Mouse (Mus musculus) myocyte (in vitro differentiated cells): ENCODE results near the gene Hist1h1e. TPM values are rescaled to one million over a fixed set of nuclear protein-coding genes. Genes with fewer than 3 reads are reported as not detected.
"Not testable (repeated sequence)": the region's sequence is repeated elsewhere in the genome, so short reads cannot be mapped to it uniquely, and the experiment has no call there.

Experiments
- H3K27me3 ChIP-seq: one replicate; pipeline ENCODE4 v1.6.1; 2011; ENCODE audit not compliant: control insufficient read depth, insufficient read depth, insufficient read length
- H3K36me3 ChIP-seq: one replicate; pipeline ENCODE4 v1.6.1; 2011; ENCODE audit not compliant: control insufficient read depth, insufficient read depth
- H3K4me2 ChIP-seq: one replicate; pipeline ENCODE4 v1.6.1; 2011; ENCODE audit warnings: low read depth, control low read depth
- H3K4me3 ChIP-seq: one replicate; pipeline ENCODE4 v1.5.1; 2011; ENCODE audit warnings: mild to moderate bottlenecking, control low read depth, moderate library complexity
- H3K79me2 ChIP-seq: one replicate; pipeline ENCODE4 v1.6.1; 2011; ENCODE audit not compliant: control insufficient read depth, insufficient read depth
- H3ac ChIP-seq: one replicate; pipeline ENCODE4 v1.6.1; 2011; ENCODE audit not compliant: control insufficient read depth, insufficient read length
- CEBPB ChIP-seq: IDR thresholded peaks from 2 replicates; pipeline ENCODE4 v1.6.1; 2011; ENCODE audit warnings: mild to moderate bottlenecking, moderate library complexity; ENCODE audit not compliant: poor library complexity, insufficient read depth, severe bottlenecking
- E2F4 ChIP-seq: IDR thresholded peaks from one replicate; pipeline ENCODE4 v1.6.1; 2011; ENCODE audit warnings: mild to moderate bottlenecking, control low read depth, moderate library complexity; ENCODE audit not compliant: insufficient read depth
- MAX ChIP-seq: IDR thresholded peaks from one replicate; pipeline ENCODE4 v1.6.1; 2011; ENCODE audit warnings: low read depth, mild to moderate bottlenecking, control low read depth
- MYOG ChIP-seq, 3 experiments: IDR thresholded peaks; one replicate each; pipeline ENCODE4 v1.6.1; 2011; ENCODE audit warnings: control low read depth in 2 of 3, low read depth in 2 of 3, mild to moderate bottlenecking in 2 of 3; ENCODE audit not compliant: insufficient read length in 2 of 3, control insufficient read depth in 1 of 3, insufficient read depth in 1 of 3
- POLR2A ChIP-seq: IDR thresholded peaks from one replicate; pipeline ENCODE4 v1.6.1; 2011; ENCODE audit warnings: low read depth, mild to moderate bottlenecking, control low read depth, moderate library complexity; ENCODE audit not compliant: insufficient read length
- POLR2AphosphoS2 ChIP-seq: IDR thresholded peaks from one replicate; pipeline ENCODE4 v1.6.1; 2011; ENCODE audit warnings: low read depth, control low read depth; ENCODE audit not compliant: insufficient read length
- REST ChIP-seq: IDR thresholded peaks from one replicate; pipeline ENCODE4 v1.6.1; 2011; ENCODE audit warnings: mild to moderate bottlenecking, control low read depth, moderate library complexity; ENCODE audit not compliant: insufficient read depth, insufficient read length
- SRF ChIP-seq: IDR thresholded peaks from one replicate; pipeline ENCODE4 v1.6.1; 2011; ENCODE audit warnings: low read depth; ENCODE audit not compliant: control insufficient read depth, insufficient read length
- TCF12 ChIP-seq: IDR thresholded peaks from one replicate; pipeline ENCODE4 v1.6.1; 2011; ENCODE audit warnings: mild to moderate bottlenecking, control low read depth; ENCODE audit not compliant: poor library complexity, insufficient read depth, severe bottlenecking
- TCF3 ChIP-seq: IDR thresholded peaks from one replicate; pipeline ENCODE4 v1.6.1; 2011; ENCODE audit warnings: low read depth, control low read depth; ENCODE audit not compliant: insufficient read length
- USF1 ChIP-seq: IDR thresholded peaks from one replicate; pipeline ENCODE4 v1.6.1; 2011; ENCODE audit warnings: low read depth, mild to moderate bottlenecking, control low read depth, moderate library complexity
- polyA plus RNA-seq: library from polyadenylated mRNA; unstranded; fragments of >200 nt; fragmentation: generic; extraction: Trizol; gene quantifications from one replicate; pipeline ENCODE4 v1.2.1, GENCODE M21; 2012; ENCODE audit warnings: missing spikeins

Hist1h1e gene
- polyA plus RNA-seq, 1 experiment, result 4.7 TPM

DNA sequence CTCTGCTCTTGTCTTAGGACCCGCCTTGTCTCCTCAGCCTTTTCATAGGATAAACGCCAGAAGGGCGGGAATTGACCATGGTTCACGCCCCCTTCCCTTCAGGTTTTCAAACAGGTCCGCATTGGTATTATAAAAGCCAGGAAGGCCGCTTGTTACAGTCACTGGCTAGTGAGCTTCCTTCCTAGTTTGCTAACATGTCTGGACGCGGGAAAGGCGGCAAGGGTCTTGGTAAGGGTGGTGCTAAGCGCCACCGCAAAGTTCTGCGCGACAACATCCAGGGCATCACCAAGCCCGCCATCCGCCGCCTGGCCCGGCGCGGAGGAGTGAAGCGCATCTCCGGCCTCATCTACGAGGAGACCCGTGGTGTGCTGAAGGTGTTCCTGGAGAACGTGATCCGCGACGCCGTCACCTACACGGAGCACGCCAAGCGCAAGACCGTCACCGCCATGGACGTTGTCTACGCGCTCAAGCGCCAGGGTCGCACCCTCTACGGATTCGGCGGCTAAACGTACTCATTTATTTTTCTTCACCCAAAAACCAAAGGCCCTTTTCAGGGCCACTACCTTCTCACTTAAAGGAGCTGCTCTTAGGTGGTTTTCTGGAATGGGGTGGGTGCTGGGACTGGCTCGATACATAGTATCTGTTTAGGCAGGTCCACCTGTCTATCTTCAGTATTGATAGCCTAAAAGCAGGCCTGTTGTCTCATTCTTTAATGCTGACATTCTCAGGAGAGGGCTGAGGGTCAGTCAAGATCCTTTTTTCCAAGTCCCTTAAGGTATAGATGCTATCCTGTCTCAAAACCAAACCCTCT, 40.7 kb downstream of the Hist1h1e start, which contains the start of gene Hist1h4d:
Gene Hist1h4d (plus strand): TSS at position 191 of the 811 bp plus-strand sequence.
- Histone ChIP-seq H3K36me3 (no peaks in the 10 kb centered on the region), H3K27me3 (no peaks in the 10 kb centered on the region), H3ac (no peak within 1 kb of the TSS), H3K79me2 (no peaks in the 10 kb centered on the region), H3K4me3 (peak within 1 kb of the TSS; percentile 24), H3K4me2 (peak within 1 kb of the TSS; percentile 96)
- TF ChIP-seq CEBPB (no peak), POLR2AphosphoS2 (peak; percentile 100), POLR2A (peak; percentile 97), REST (no peak), E2F4 (peak; percentile 20)

DNA sequence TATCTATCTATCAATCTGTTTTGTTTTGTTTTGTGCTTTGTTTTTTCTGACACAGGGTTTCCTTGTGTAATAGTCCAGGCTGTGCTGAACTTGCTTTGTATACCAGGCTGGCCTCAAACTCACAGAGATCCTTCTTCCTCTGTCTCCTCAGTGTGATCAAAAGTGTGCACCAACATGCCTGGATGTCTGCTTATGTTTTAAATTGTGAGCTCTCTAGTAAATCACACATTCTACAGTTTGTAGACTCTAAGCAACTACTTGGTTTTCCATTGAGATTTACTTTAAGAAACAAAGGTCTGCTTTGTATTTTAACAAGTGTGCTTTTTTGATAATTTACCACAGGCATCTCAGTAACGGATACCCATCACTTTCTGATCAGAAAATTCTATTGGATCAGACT, 44.5 kb downstream of the Hist1h1e start:
- Histone ChIP-seq H3K36me3 (no peaks in the 10 kb centered on the region), H3ac (no peak overlapping the region), H3K4me2 (no peak overlapping the region), H3K4me3 (no peak overlapping the region), H3K79me2 (no peaks in the 10 kb centered on the region), H3K27me3 (no peaks in the 10 kb centered on the region)
- no peak for TF ChIP-seq MAX

DNA sequence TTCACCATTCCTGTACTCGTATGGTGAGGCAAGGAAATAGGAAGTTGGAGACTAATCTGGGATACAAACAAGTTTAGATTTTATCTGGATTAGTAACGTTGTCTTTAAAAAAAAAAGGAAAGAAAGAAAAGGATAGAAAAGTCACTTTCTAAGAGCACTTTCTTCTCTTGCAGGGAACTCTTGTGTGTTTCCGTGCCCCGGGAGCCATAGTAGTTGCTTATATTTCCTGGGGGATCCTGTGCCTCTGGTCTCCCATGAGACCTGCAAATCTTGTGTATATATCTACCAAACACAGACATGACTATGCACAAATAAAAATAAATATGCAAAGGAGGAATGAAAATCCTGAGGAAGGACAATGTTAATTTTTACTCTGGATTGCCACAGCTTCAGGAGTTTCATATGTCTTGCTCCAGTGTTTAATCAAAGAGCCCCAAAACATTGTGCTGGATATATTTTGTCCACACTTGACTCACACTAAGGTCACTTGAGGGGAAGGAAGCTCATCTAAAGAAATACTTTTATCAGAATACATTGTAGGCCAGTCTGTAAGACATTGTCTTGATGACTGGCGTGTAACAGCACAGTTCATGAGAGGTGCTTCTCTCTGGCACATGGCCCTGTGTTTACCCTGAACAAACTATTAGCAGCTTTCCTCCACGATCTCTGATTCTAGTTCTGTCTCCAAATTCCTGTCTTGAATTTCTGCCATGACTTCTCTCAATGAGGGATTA, 45.3 kb downstream of the Hist1h1e start:
- TF ChIP-seq TCF12, result no peak
- no peak for TF ChIP-seq USF1
- TF ChIP-seq MYOG (IDR thresholded peaks at IDR 0.05; ENCODE audit: control insufficient read depth in 1 of 3, insufficient read depth in 1 of 3, insufficient read length in 2 of 3, low read depth in 2 of 3), result no peak
- TF ChIP-seq POLR2A, result no peak
- TF ChIP-seq TCF3, result no peak
- TF ChIP-seq CEBPB, result no peak
- TF ChIP-seq MAX, result no peak
- no peak for TF ChIP-seq SRF
- TF ChIP-seq REST, result no peak
- peak overlapping the region; percentile 27 for H3K4me3 ChIP-seq
- no peaks in the 10 kb centered on the region for H3K27me3 ChIP-seq
- H3ac ChIP-seq, result no peak overlapping the region
- H3K36me3 ChIP-seq, result no peaks in the 10 kb centered on the region
- H3K79me2 ChIP-seq, result no peaks in the 10 kb centered on the region
- H3K4me2 ChIP-seq, result peak overlapping the region; percentile 81

DNA sequence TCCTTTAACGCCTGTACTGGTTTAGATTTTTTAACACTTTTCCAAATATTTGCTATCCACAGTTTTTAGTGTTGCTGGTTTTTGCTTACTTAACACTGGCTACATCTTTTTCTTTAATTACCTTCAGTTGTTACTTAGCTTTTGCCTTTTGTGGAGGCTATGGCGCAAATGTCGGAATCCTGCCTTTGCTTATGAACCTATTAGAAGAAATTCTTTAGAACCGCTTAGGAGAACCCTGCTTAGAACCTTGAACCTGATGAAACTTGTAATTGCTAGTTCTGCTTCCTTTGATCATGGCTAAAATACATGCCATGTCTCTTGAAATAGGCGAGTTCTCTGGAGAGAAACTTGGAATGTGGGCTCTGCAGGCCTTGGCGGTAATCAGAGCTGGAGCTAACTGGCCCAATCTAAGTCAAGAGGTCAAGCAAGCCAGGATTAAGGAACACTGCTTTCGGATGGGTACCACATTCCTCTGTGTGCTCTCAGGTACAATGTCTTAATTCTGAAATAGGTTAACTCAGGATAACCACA, 45.9 kb downstream of the Hist1h1e start:
- Histone ChIP-seq H3K36me3 (no peaks in the 10 kb centered on the region), H3K27me3 (no peaks in the 10 kb centered on the region), H3K4me3 (peak overlapping the region; percentile 27), H3K4me2 (peak overlapping the region; percentile 81), H3ac (no peak overlapping the region), H3K79me2 (no peaks in the 10 kb centered on the region)
- TF ChIP-seq TCF12, result no peak
- peak; percentile 55 for TF ChIP-seq POLR2AphosphoS2
- TF ChIP-seq POLR2A, result peak; percentile 33

DNA sequence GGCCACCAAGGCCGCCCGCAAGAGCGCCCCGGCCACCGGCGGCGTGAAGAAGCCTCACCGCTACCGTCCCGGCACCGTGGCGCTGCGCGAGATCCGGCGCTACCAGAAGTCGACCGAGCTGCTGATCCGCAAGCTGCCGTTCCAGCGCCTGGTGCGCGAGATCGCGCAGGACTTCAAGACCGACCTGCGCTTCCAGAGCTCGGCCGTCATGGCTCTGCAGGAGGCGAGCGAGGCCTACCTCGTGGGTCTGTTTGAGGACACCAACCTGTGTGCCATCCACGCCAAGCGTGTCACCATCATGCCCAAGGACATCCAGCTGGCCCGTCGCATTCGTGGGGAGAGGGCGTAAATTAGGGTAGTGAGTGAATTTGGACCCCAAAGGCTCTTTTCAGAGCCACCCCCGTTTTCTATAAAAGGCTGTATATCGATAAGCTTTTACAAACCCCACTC, 46.5 kb downstream of the Hist1h1e start:
- H3K4me2 ChIP-seq, result peak overlapping the region; percentile 81
- not testable (repeated sequence) for H3K27me3 ChIP-seq, H3K36me3 ChIP-seq, H3K79me2 ChIP-seq, H3ac ChIP-seq
- TF ChIP-seq POLR2A (peak; percentile 71), POLR2AphosphoS2 (peak; percentile 82)
- peak overlapping the region; percentile 27 for H3K4me3 ChIP-seq

DNA sequence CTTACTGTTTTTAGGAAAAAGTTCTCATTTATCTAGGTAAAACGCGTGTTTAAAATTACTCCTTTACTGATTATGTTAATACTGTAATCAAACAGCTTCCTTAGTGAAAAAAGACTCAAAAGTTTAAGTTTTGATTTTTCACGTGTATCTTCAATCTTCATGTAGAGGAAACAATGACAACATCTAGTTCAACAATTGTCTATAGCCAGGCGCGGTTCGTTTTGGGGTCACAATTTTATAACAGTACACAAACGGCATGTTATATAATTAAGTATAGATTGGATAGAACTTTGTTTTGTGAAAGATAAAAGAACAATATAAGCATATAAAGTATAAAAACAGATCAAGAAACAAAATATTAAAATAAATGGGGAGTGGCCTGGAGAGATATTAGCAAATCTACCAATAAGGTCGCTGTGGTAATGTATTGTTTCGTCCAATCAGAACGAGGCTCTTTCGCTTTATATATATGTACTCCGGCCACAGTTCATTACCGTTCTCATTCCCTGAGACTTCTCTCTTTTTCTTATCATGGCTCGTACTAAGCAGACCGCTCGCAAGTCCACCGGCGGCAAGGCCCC, 47.0 kb downstream of the Hist1h1e start, which contains the start of gene Hist1h3d:
Gene Hist1h3d (plus strand): TSS at position 493 of the 581 bp plus-strand sequence.
- H3K79me2 ChIP-seq, result no peaks in the 10 kb centered on the region
- TF ChIP-seq MYOG (IDR thresholded peaks at IDR 0.05; ENCODE audit: control insufficient read depth in 1 of 3, insufficient read depth in 1 of 3, insufficient read length in 2 of 3, low read depth in 2 of 3) (no peak), USF1 (no peak), TCF12 (no peak), CEBPB (no peak), POLR2AphosphoS2 (no peak)
- peak within 1 kb of the TSS; percentile 27 for H3K4me3 ChIP-seq
- no peak within 1 kb of the TSS for H3ac ChIP-seq
- peak within 1 kb of the TSS; percentile 81 for H3K4me2 ChIP-seq
- no peaks in the 10 kb centered on the region for H3K36me3 ChIP-seq
- H3K27me3 ChIP-seq, result no peaks in the 10 kb centered on the region
